Mouse (Mus musculus): ENCODE results near the gene Mob3a. TPM values are rescaled to one million over a fixed set of nuclear protein-coding genes. Genes with fewer than 3 reads are reported as not detected.
A peak's percentile ranks its signal among the peaks of the same experiment; 100 is the strongest.

The Mob3a gene
- total RNA-seq, 2 experiments from 2014 or later, result 14.0 TPM

GRCm38 (mm10) chr10:80682003-80682402, 19.8 kb downstream of the Mob3a start:
- DNase-seq (ENCODE audit: low spot score in 2 of 2), result no peak
- intact Hi-C loops (cut with DNase I), result no loop called here

- intact Hi-C loops (cut with DNase I), result no loop called here
- DNase-seq (ENCODE audit: low spot score in 2 of 2), result no peak
Observed at GRCm38 (mm10) chr10:80680260-80680696, 21.5 kb downstream of the Mob3a start.

- intact Hi-C loops (cut with DNase I), result no loop called here
- DNase-seq (ENCODE audit: low spot score in 2 of 2), result no peak
Observed at GRCm38 (mm10) chr10:80679556-80680259, 22.1 kb downstream of the Mob3a start.

GRCm38 (mm10) chr10:80678601-80679377, 23.0 kb downstream of the Mob3a start:
- intact Hi-C loops (cut with DNase I), result no loop called here

GRCm38 (mm10) chr10:80677942-80678436, 23.8 kb downstream of the Mob3a start, which contains the start of gene Mknk2:
Gene Mknk2 (minus strand): TSS chr10:80678112.
- DNase-seq (ENCODE audit: low spot score in 2 of 2), result peak; percentile 75
- intact Hi-C loops (cut with DNase I), result loop anchor here (2.0 kb wide), 2 partner anchors 21 to 55 kb away; partner anchors contain the start of genes Btbd2 and Csnk1g2

More at GRCm38 (mm10) chr10:80678601-80679377, 23.0 kb downstream of the Mob3a start:
- DNase-seq (ENCODE audit: low spot score in 2 of 2), result no peak

GRCm38 (mm10) chr10:80677128-80677875, 24.5 kb downstream of the Mob3a start:
- DNase-seq (ENCODE audit: low spot score in 2 of 2), result peak in 1 of 2 experiments; percentile 35
- intact Hi-C loops (cut with DNase I), result loop anchor here (2.0 kb wide), 2 partner anchors 21 to 55 kb away; partner anchors contain the start of genes Btbd2 and Csnk1g2

GRCm38 (mm10) chr10:80676198-80676928, 25.4 kb downstream of the Mob3a start:
- peak; percentile 99 to 100 for DNase-seq (ENCODE audit: low spot score in 2 of 2)
- intact Hi-C loops (cut with DNase I), result loop anchor here (2.0 kb wide), 2 partner anchors 20 to 54 kb away; partner anchors contain the start of genes Btbd2 and Csnk1g2

GRCm38 (mm10) chr10:80675405-80676197, 26.2 kb downstream of the Mob3a start:
- intact Hi-C loops (cut with DNase I), result loop anchor here (2.0 kb wide), 2 partner anchors 19 to 53 kb away; partner anchors contain the start of genes Btbd2 and Csnk1g2
- DNase-seq (ENCODE audit: low spot score in 2 of 2), result peak in 1 of 2 experiments; percentile 43

- no peak for DNase-seq (ENCODE audit: low spot score in 2 of 2)
- intact Hi-C loops (cut with DNase I), result no loop called here
Observed at GRCm38 (mm10) chr10:80674851-80675404, 26.8 kb downstream of the Mob3a start.

- intact Hi-C loops (cut with DNase I), result no loop called here
Observed at GRCm38 (mm10) chr10:80674161-80674711, 27.5 kb downstream of the Mob3a start.

GRCm38 (mm10) chr10:80673690-80674089, 28.1 kb downstream of the Mob3a start:
- intact Hi-C loops (cut with DNase I), result no loop called here
- DNase-seq (ENCODE audit: low spot score in 2 of 2), result no peak

More at GRCm38 (mm10) chr10:80674161-80674711, 27.5 kb downstream of the Mob3a start:
- DNase-seq (ENCODE audit: low spot score in 2 of 2), result no peak

GRCm38 (mm10) chr10:80671936-80672690, 29.7 kb downstream of the Mob3a start:
- intact Hi-C loops (cut with DNase I), result no loop called here
- DNase-seq (ENCODE audit: low spot score in 2 of 2), result no peak

GRCm38 (mm10) chr10:80671251-80671650, 30.5 kb downstream of the Mob3a start:
- intact Hi-C loops (cut with DNase I), result no loop called here
- DNase-seq (ENCODE audit: low spot score in 2 of 2), result no peak

- intact Hi-C loops (cut with DNase I), result no loop called here
- DNase-seq (ENCODE audit: low spot score in 2 of 2), result no peak
Observed at GRCm38 (mm10) chr10:80670531-80670930, 31.2 kb downstream of the Mob3a start.

- intact Hi-C loops (cut with DNase I), result no loop called here
- DNase-seq (ENCODE audit: low spot score in 2 of 2), result no peak
Observed at GRCm38 (mm10) chr10:80669737-80670485, 31.9 kb downstream of the Mob3a start.

- DNase-seq (ENCODE audit: low spot score in 2 of 2), result no peak
- intact Hi-C loops (cut with DNase I), result no loop called here
Observed at GRCm38 (mm10) chr10:80669018-80669417, 32.8 kb downstream of the Mob3a start.

Data from left cerebral cortex, postnatal 36 days (tissue).